Mouse (Mus musculus): ENCODE measurements around the gene Gm4027.
"Not testable (repeated sequence)": the region's sequence is repeated elsewhere in the genome, so short reads cannot be mapped to it uniquely, and the experiment has no call there.

- not testable (repeated sequence) for TF ChIP-seq CTCF (IDR thresholded peaks at IDR 0.05; ENCODE audit: control insufficient read depth, insufficient read depth, insufficient replicate concordance, low read depth, low read length); POLR2A (IDR thresholded peaks at IDR 0.05; ENCODE audit: control insufficient read depth, low read depth, low read length)
These were observed 17.3 kb upstream of the Gm4027 start for GRCm38 (mm10) chr12:87601388-87601787.
